Mouse (Mus musculus) myocyte (in vitro differentiated cells): ENCODE data around the gene Fam107b. TPM values are rescaled to one million over a fixed set of nuclear protein-coding genes. Genes with fewer than 3 reads are reported as not detected.
A peak's percentile ranks its signal among the peaks of the same experiment; 100 is the strongest.

Experiments
- H3K27me3 ChIP-seq: one replicate; pipeline ENCODE4 v1.6.1; 2011; ENCODE audit not compliant: control insufficient read depth, insufficient read depth, insufficient read length
- H3K36me3 ChIP-seq: one replicate; pipeline ENCODE4 v1.6.1; 2011; ENCODE audit not compliant: control insufficient read depth, insufficient read depth
- H3K4me2 ChIP-seq: one replicate; pipeline ENCODE4 v1.6.1; 2011; ENCODE audit warnings: low read depth, control low read depth
- H3K4me3 ChIP-seq: one replicate; pipeline ENCODE4 v1.5.1; 2011; ENCODE audit warnings: mild to moderate bottlenecking, control low read depth, moderate library complexity
- H3K79me2 ChIP-seq: one replicate; pipeline ENCODE4 v1.6.1; 2011; ENCODE audit not compliant: control insufficient read depth, insufficient read depth
- H3ac ChIP-seq: one replicate; pipeline ENCODE4 v1.6.1; 2011; ENCODE audit not compliant: control insufficient read depth, insufficient read length
- CEBPB ChIP-seq: IDR thresholded peaks from 2 replicates; pipeline ENCODE4 v1.6.1; 2011; ENCODE audit warnings: mild to moderate bottlenecking, moderate library complexity; ENCODE audit not compliant: poor library complexity, insufficient read depth, severe bottlenecking
- E2F4 ChIP-seq: IDR thresholded peaks from one replicate; pipeline ENCODE4 v1.6.1; 2011; ENCODE audit warnings: mild to moderate bottlenecking, control low read depth, moderate library complexity; ENCODE audit not compliant: insufficient read depth
- MAX ChIP-seq: IDR thresholded peaks from one replicate; pipeline ENCODE4 v1.6.1; 2011; ENCODE audit warnings: low read depth, mild to moderate bottlenecking, control low read depth
- MYOD1 ChIP-seq, 3 experiments: IDR thresholded peaks; one replicate each; pipeline ENCODE4 v1.6.1; 2011; ENCODE audit warnings: control low read depth in 2 of 3, low read depth in 2 of 3, mild to moderate bottlenecking in 2 of 3, moderate library complexity in 1 of 3; ENCODE audit not compliant: insufficient read length in 2 of 3, control insufficient read depth in 1 of 3
- MYOG ChIP-seq, 3 experiments: IDR thresholded peaks; one replicate each; pipeline ENCODE4 v1.6.1; 2011; ENCODE audit warnings: control low read depth in 2 of 3, low read depth in 2 of 3, mild to moderate bottlenecking in 2 of 3; ENCODE audit not compliant: insufficient read length in 2 of 3, control insufficient read depth in 1 of 3, insufficient read depth in 1 of 3
- POLR2A ChIP-seq: IDR thresholded peaks from one replicate; pipeline ENCODE4 v1.6.1; 2011; ENCODE audit warnings: low read depth, mild to moderate bottlenecking, control low read depth, moderate library complexity; ENCODE audit not compliant: insufficient read length
- POLR2AphosphoS2 ChIP-seq: IDR thresholded peaks from one replicate; pipeline ENCODE4 v1.6.1; 2011; ENCODE audit warnings: low read depth, control low read depth; ENCODE audit not compliant: insufficient read length
- REST ChIP-seq: IDR thresholded peaks from one replicate; pipeline ENCODE4 v1.6.1; 2011; ENCODE audit warnings: mild to moderate bottlenecking, control low read depth, moderate library complexity; ENCODE audit not compliant: insufficient read depth, insufficient read length
- SRF ChIP-seq: IDR thresholded peaks from one replicate; pipeline ENCODE4 v1.6.1; 2011; ENCODE audit warnings: low read depth; ENCODE audit not compliant: control insufficient read depth, insufficient read length
- TCF12 ChIP-seq: IDR thresholded peaks from one replicate; pipeline ENCODE4 v1.6.1; 2011; ENCODE audit warnings: mild to moderate bottlenecking, control low read depth; ENCODE audit not compliant: poor library complexity, insufficient read depth, severe bottlenecking
- TCF3 ChIP-seq: IDR thresholded peaks from one replicate; pipeline ENCODE4 v1.6.1; 2011; ENCODE audit warnings: low read depth, control low read depth; ENCODE audit not compliant: insufficient read length
- USF1 ChIP-seq: IDR thresholded peaks from one replicate; pipeline ENCODE4 v1.6.1; 2011; ENCODE audit warnings: low read depth, mild to moderate bottlenecking, control low read depth, moderate library complexity
- polyA plus RNA-seq: library from polyadenylated mRNA; unstranded; fragments of >200 nt; fragmentation: generic; extraction: Trizol; gene quantifications from one replicate; pipeline ENCODE4 v1.2.1, GENCODE M21; 2012; ENCODE audit warnings: missing spikeins

Gene Fam107b
- polyA plus RNA-seq, 1 experiment, result 10.0 TPM

GRCm38 (mm10) chr2:3672654-3673367, 102.5 kb downstream of the Fam107b start:
- Histone ChIP-seq H3K4me2 (no peak overlapping the region), H3ac (no peak overlapping the region), H3K27me3 (no peaks in the 10 kb centered on the region), H3K36me3 (no peaks in the 10 kb centered on the region), H3K4me3 (no peak overlapping the region), H3K79me2 (no peaks in the 10 kb centered on the region)
- TF ChIP-seq MAX (no peak), SRF (no peak), TCF3 (no peak), REST (no peak), MYOG (IDR thresholded peaks at IDR 0.05; ENCODE audit: control insufficient read depth in 1 of 3, insufficient read depth in 1 of 3, insufficient read length in 2 of 3, low read depth in 2 of 3) (no peak), POLR2AphosphoS2 (no peak), CEBPB (no peak), USF1 (no peak), POLR2A (no peak), E2F4 (no peak), MYOD1 (IDR thresholded peaks at IDR 0.05; ENCODE audit: control insufficient read depth in 1 of 3, insufficient read length in 2 of 3, low read depth in 2 of 3) (no peak)

GRCm38 (mm10) chr2:3675481-3675880, 105.2 kb downstream of the Fam107b start:
- Histone ChIP-seq H3K36me3 (no peaks in the 10 kb centered on the region), H3K79me2 (no peaks in the 10 kb centered on the region), H3K27me3 (no peaks in the 10 kb centered on the region), H3K4me2 (no peak overlapping the region), H3K4me3 (no peak overlapping the region), H3ac (no peak overlapping the region)
- TF ChIP-seq TCF12 (no peak), POLR2A (no peak), TCF3 (no peak), USF1 (no peak), CEBPB (no peak), MYOG (IDR thresholded peaks at IDR 0.05; ENCODE audit: control insufficient read depth in 1 of 3, insufficient read depth in 1 of 3, insufficient read length in 2 of 3, low read depth in 2 of 3) (no peak), SRF (no peak), MYOD1 (IDR thresholded peaks at IDR 0.05; ENCODE audit: control insufficient read depth in 1 of 3, insufficient read length in 2 of 3, low read depth in 2 of 3) (no peak), MAX (no peak), POLR2AphosphoS2 (no peak), E2F4 (no peak), REST (no peak)

GRCm38 (mm10) chr2:3682699-3683098, 112.4 kb downstream of the Fam107b start:
- Histone ChIP-seq H3K4me2 (no peak overlapping the region), H3K36me3 (no peaks in the 10 kb centered on the region), H3K27me3 (no peaks in the 10 kb centered on the region), H3K79me2 (no peaks in the 10 kb centered on the region), H3ac (no peak overlapping the region), H3K4me3 (no peak overlapping the region)
- no peak for TF ChIP-seq MYOG (IDR thresholded peaks at IDR 0.05; ENCODE audit: control insufficient read depth in 1 of 3, insufficient read depth in 1 of 3, insufficient read length in 2 of 3, low read depth in 2 of 3)
- no peak for TF ChIP-seq SRF
- no peak for TF ChIP-seq TCF12

- Histone ChIP-seq H3K79me2 (no peaks in the 10 kb centered on the region), H3K36me3 (no peaks in the 10 kb centered on the region), H3K27me3 (no peaks in the 10 kb centered on the region), H3ac (no peak overlapping the region), H3K4me2 (peak overlapping the region; percentile 47), H3K4me3 (no peak overlapping the region)
- no peak for TF ChIP-seq MYOG (IDR thresholded peaks at IDR 0.05; ENCODE audit: control insufficient read depth in 1 of 3, insufficient read depth in 1 of 3, insufficient read length in 2 of 3, low read depth in 2 of 3)
- no peak for TF ChIP-seq E2F4
- TF ChIP-seq POLR2A, result no peak
- TF ChIP-seq REST, result no peak
- TF ChIP-seq USF1, result no peak
- TF ChIP-seq POLR2AphosphoS2, result no peak
- no peak for TF ChIP-seq CEBPB
- no peak for TF ChIP-seq TCF3
Observed at GRCm38 (mm10) chr2:3683343-3683742, 113.1 kb downstream of the Fam107b start.

GRCm38 (mm10) chr2:3683751-3684229, 113.5 kb downstream of the Fam107b start:
- H3K4me3 ChIP-seq, result no peak overlapping the region
- TF ChIP-seq POLR2A, result no peak
- no peak for TF ChIP-seq REST
- TF ChIP-seq CEBPB, result no peak
- peak; percentile 79 for TF ChIP-seq SRF
- no peak for TF ChIP-seq E2F4
- TF ChIP-seq TCF12, result peak; percentile 21
- TF ChIP-seq POLR2AphosphoS2, result no peak
- TF ChIP-seq USF1, result no peak
- no peak for TF ChIP-seq TCF3
- TF ChIP-seq MYOD1 (IDR thresholded peaks at IDR 0.05; ENCODE audit: control insufficient read depth in 1 of 3, insufficient read length in 2 of 3, low read depth in 2 of 3), result peak; percentile 57 to 90 (median 86)
- TF ChIP-seq MYOG (IDR thresholded peaks at IDR 0.05; ENCODE audit: control insufficient read depth in 1 of 3, insufficient read depth in 1 of 3, insufficient read length in 2 of 3, low read depth in 2 of 3), result peak in 2 of 3 experiments; percentile 65 to 71
- TF ChIP-seq MAX, result no peak
- H3K4me2 ChIP-seq, result peak overlapping the region; percentile 47
- H3ac ChIP-seq, result no peak overlapping the region
- H3K27me3 ChIP-seq, result no peaks in the 10 kb centered on the region
- H3K36me3 ChIP-seq, result no peaks in the 10 kb centered on the region
- no peaks in the 10 kb centered on the region for H3K79me2 ChIP-seq
